Mouse (Mus musculus) neural tube, embryonic 13.5 days (tissue): ENCODE measurements at regions not wholly inside any gene's neighbourhood (a gene's known extent, or its start where the extent isn't known, plus 50 kb on each side); places are given as distances from the start of the nearest gene placed in this dataset.

ENCODE experiments used
- ATAC-seq: fragments of 200-750 bp; cut with Nextera tagmentation; 2 replicates; pipeline ENCODE4 v1.8.0; 2017; ENCODE audit warnings: low read depth, mild to moderate bottlenecking, moderate TSS enrichment, moderate library complexity
- H3K27ac ChIP-seq: fragments of 300-500 bp; sonication (generic); replicated peaks from 2 replicates; pipeline ENCODE4 v1.5.1; 2015; ENCODE audit warnings: moderate library complexity, mild to moderate bottlenecking, inconsistent platforms
- H3K27me3 ChIP-seq: fragments of 300-500 bp; sonication (generic); 2 replicates; pipeline ENCODE4 v1.6.1; 2015; ENCODE audit warnings: mild to moderate bottlenecking, inconsistent platforms
- H3K36me3 ChIP-seq: fragments of 300-500 bp; sonication (generic); 2 replicates; pipeline ENCODE4 v1.6.1; 2015; ENCODE audit warnings: mild to moderate bottlenecking, inconsistent platforms
- H3K4me1 ChIP-seq: fragments of 300-500 bp; sonication (generic); replicated peaks from 2 replicates; pipeline ENCODE4 v1.6.1; 2015; ENCODE audit warnings: inconsistent platforms
- H3K4me2 ChIP-seq: fragments of 300-500 bp; sonication (generic); 2 replicates; pipeline ENCODE4 v1.6.1; 2015; ENCODE audit warnings: inconsistent platforms, mild to moderate bottlenecking, moderate library complexity
- H3K4me3 ChIP-seq: fragments of 300-500 bp; sonication (generic); 2 replicates; pipeline ENCODE4 v1.5.1; 2015; ENCODE audit warnings: mild to moderate bottlenecking, inconsistent platforms
- H3K9ac ChIP-seq: fragments of 300-500 bp; sonication (generic); 2 replicates; pipeline ENCODE4 v1.6.1; 2015; ENCODE audit warnings: moderate library complexity, mild to moderate bottlenecking, inconsistent platforms
- H3K9me3 ChIP-seq: fragments of 300-500 bp; sonication (generic); 2 replicates; pipeline ENCODE4 v1.6.1; 2016; ENCODE audit warnings: inconsistent platforms
- WGBS: fragments of 180-500 bp; shearing (Covaris S2); methylation state at CpG from one replicate; pipeline ENCODE4 v1.1.7; 2015; 5-methylcytosine and 5-hydroxymethylcytosine counted together

DNA sequence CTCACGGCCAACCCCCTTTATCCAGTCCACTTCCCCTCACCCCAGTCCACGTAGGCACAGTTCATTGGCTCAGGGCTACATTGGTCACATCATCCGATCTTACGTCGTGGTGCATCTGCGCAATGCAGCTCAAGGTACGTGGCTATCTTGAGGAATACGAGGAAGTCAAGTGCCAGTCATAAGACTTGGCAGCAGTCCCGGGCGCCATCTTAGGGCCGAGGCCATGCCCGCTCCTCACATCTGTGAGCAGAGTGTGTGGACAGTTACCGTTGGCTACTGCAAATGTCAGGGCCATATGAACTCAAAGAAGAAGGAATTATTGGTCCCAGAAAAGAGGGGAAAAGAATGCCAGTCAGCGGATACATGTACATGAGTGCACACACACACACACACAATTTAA lies 228.8 kb downstream of the Ppp4r2 start:
- no peaks in the 10 kb centered on the region for H3K36me3 ChIP-seq
- WGBS = 92% methylated on average over 14 of the region's 14 CpGs
- H3K4me1 ChIP-seq = peaks cover 8% of the 10 kb centered on the region; the same call in 1 of the 2 replicates
- no peak overlapping the region for H3K4me3 ChIP-seq
- H3K27me3 ChIP-seq = no peaks in the 10 kb centered on the region
- no peak for ATAC-seq
- H3K9me3 ChIP-seq = no peaks in the 10 kb centered on the region
- no peak overlapping the region for H3K9ac ChIP-seq
- no peak overlapping the region for H3K27ac ChIP-seq
- H3K4me2 ChIP-seq = no peak overlapping the region

- Histone ChIP-seq H3K27me3 (no peaks in the 10 kb centered on the region), H3K36me3 (no peaks in the 10 kb centered on the region), H3K27ac (peak overlapping the region; percentile 46; the same call in 1 of the 2 replicates), H3K4me2 (no peak overlapping the region), H3K4me3 (no peak overlapping the region), H3K9ac (no peak overlapping the region), H3K9me3 (no peaks in the 10 kb centered on the region), H3K4me1 (peaks cover 42% of the 10 kb centered on the region)
- ATAC-seq = peak; percentile 24
- WGBS = 58% methylated on average over 8 of the region's 8 CpGs
Observed at GRCm38 (mm10) chr6:101075753-101076516, 242.5 kb downstream of the Ppp4r2 start.

- Histone ChIP-seq H3K4me2 (no peak overlapping the region), H3K9ac (no peak overlapping the region), H3K27me3 (no peaks in the 10 kb centered on the region), H3K4me1 (peaks cover 42% of the 10 kb centered on the region), H3K9me3 (no peaks in the 10 kb centered on the region), H3K4me3 (no peak overlapping the region), H3K36me3 (no peaks in the 10 kb centered on the region), H3K27ac (no peak overlapping the region)
- 29% methylated on average over 5 of the region's 5 CpGs for WGBS
- ATAC-seq = no peak
Observed at GRCm38 (mm10) chr6:101078294-101078693, 244.9 kb downstream of the Ppp4r2 start.

- peaks cover 4% of the 10 kb centered on the region for H3K4me1 ChIP-seq
- H3K4me2 ChIP-seq = no peak overlapping the region
- no peaks in the 10 kb centered on the region for H3K9me3 ChIP-seq
- H3K4me3 ChIP-seq = no peak overlapping the region
- no peaks in the 10 kb centered on the region for H3K36me3 ChIP-seq
- H3K27me3 ChIP-seq = no peaks in the 10 kb centered on the region
- 63% methylated on average over 7 of the region's 7 CpGs for WGBS
- no peak overlapping the region for H3K27ac ChIP-seq
- no peak for ATAC-seq
- no peak overlapping the region for H3K9ac ChIP-seq
Observed at GRCm38 (mm10) chr6:101083676-101084075, 250.3 kb downstream of the Ppp4r2 start.

GRCm38 (mm10) chr6:101092179-101092578 lies 258.8 kb downstream of the Ppp4r2 start:
- H3K4me1 ChIP-seq = peaks cover 11% of the 10 kb centered on the region
- 0 out of 2 replicates have a peak overlapping the region, but pooled peaks have one; percentile 19 for H3K27ac ChIP-seq
- no peaks in the 10 kb centered on the region for H3K27me3 ChIP-seq
- no peaks in the 10 kb centered on the region for H3K36me3 ChIP-seq
- WGBS = 14% methylated on average over 10 of the region's 10 CpGs
- no peak overlapping the region for H3K9ac ChIP-seq
- ATAC-seq = peak; percentile 43; the same call in 1 of the 2 replicates
- H3K9me3 ChIP-seq = no peaks in the 10 kb centered on the region
- H3K4me3 ChIP-seq = no peak overlapping the region
- H3K4me2 ChIP-seq = no peak overlapping the region
